Mouse (Mus musculus) heart, adult 2 months (tissue): ENCODE data around the gene Akna.

Experiments
- CTCF ChIP-seq: fragments of 200-600 bp; IDR thresholded peaks from 2 replicates; pipeline ENCODE4 v1.8.1; 2022; ENCODE audit warnings: antibody characterized with exemption, mild to moderate bottlenecking, moderate library complexity
- EP300 ChIP-seq: fragments of 200-500 bp; IDR thresholded peaks from 2 replicates; pipeline ENCODE4 v1.6.1; 2011; ENCODE audit warnings: low read depth, low read length, control low read depth; ENCODE audit not compliant: insufficient read depth
- POLR2A ChIP-seq: fragments of 200-500 bp; IDR thresholded peaks from 2 replicates; pipeline ENCODE4 v1.6.1; 2011; ENCODE audit warnings: mild to moderate bottlenecking, low read depth, low read length, control low read depth; ENCODE audit not compliant: insufficient read depth

DNA sequence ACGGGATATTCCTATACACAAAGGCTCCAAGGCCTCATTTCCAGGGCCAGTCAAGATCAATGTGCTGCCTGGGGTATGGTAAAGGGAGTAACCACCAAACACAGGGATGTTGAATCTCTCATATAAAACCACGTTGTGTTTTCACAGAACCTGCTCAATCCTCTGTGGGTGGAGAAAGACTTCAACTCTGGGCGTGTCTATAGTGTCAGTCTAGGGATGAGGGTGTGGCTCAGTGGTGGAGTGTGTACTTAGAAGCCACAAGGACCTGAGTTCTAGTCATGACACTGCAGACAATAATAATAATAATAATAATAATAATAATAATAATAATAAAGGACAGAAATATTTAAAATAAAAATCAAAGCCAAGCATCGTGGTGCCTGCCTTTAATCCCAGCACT, 18.9 kb downstream of the Akna start:
- TF ChIP-seq POLR2A: no peak
- TF ChIP-seq CTCF: no peak
- TF ChIP-seq EP300: no peak
